Mouse (Mus musculus): ENCODE measurements around the gene Ddx5. TPM values are rescaled to one million over a fixed set of nuclear protein-coding genes. Genes with fewer than 3 reads are reported as not detected.
"Not testable (repeated sequence)": the region's sequence is repeated elsewhere in the genome, so short reads cannot be mapped to it uniquely, and the experiment has no call there.

Gene Ddx5
- polyA plus RNA-seq, 1 experiment from 2014 or later: 429 TPM

DNA sequence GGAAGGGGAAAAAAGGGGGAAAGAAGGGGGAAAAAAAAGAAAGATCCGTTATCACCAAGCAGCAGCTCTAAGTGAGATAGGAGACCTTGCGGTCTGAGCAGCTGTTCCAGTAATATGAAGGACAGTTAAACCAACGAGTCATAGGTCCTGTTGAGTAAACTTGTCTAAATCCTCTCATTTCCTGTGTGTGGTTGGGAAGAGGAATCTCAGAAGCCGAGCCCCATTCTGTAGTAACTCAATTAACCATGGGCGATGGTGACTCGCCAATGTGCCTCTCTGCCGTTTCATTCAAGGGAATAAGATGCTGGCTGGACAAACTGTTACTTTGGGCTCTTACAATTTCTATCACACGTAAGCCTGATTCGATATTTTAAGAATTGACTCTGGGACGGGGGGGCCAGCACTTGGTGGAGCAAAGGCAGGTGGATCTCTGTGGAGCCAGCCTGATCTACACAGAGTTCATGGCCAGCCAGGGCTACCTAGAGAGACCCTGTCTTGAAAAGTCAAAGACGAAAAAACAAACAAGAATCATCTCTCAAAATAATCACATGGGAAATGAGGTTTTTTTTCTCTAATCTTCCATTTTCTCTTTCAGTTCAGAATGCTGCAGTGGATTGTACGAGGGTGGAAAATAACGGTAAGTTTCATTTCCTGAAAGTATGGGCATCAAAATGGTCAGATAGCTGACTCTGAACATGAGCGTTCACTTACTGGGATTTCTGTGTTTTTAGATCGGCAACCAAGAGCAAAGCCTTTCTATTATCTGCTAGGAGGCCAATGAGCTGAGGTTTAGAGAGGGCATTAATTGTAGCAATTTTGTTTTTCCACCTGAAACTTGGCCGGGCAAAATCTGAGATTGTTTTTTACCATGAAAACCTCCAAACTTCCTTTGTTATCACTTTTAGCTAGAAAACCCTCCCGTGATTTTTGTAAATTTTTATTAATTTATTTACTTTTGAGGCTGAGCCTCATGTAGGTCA lies 37.7 kb downstream of the Ddx5 start, which contains the start of gene Milr1:
Milr1 (plus strand) TSS at position 188 of the 980 bp plus-strand sequence.
- DNase-seq (no peak), ATAC-seq (ENCODE audit: insufficient read depth) (no peak)
- 73% methylated on average over 17 of the region's 17 CpGs for WGBS
- no peaks in the 10 kb centered on the region for H3K36me3 ChIP-seq (ENCODE audit: insufficient read depth)
- no peak within 1 kb of the TSS for H3K4me3 ChIP-seq (ENCODE audit: low read depth, low read length)
- no peak for TF ChIP-seq CTCF (IDR thresholded peaks at IDR 0.05; ENCODE audit: low read depth)
- no peak within 1 kb of the TSS for H3K27ac ChIP-seq (ENCODE audit: low read depth)
- no peaks in the 10 kb centered on the region for H3K27me3 ChIP-seq (ENCODE audit: insufficient read depth, low read length)
- H3K4me1 ChIP-seq (ENCODE audit: insufficient read depth): no peaks in the 10 kb centered on the region
- H3K9ac ChIP-seq: no peak within 1 kb of the TSS
- no peak within 1 kb of the TSS for H3K4me2 ChIP-seq
- no peaks in the 10 kb centered on the region; the same call in 1 of the 2 replicates for H3K9me3 ChIP-seq (ENCODE audit: low read depth, low read length)

DNA sequence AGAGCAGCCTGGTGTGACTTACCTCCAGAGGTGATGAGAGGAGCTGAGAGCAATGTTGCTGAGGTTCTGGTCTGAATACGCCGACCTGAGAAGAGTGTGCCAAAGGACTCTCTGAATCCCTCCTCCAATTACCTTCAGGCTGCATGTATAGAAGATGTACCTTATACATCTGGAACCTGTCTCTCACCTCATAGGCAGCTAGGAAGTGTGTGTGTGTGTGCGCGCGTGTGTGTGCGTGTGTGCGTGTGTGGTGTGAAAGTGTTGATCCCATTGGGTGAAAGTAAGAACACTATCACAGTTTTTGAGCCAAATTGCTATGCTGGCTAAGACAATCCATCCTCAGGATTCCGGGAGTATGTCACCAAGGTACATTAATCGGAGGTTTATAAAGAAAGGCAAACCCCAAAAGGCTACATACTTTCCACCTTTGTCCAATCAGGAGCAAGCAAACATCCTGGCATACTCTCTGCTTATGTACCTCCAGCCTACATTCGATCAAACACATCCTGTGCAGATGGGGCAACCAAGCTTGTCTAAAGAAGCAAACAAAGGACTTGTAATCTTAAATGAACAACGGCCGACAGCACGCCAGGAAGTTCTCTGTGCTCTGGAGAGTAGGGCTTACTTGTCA lies 38.7 kb downstream of the Ddx5 start, which contains the start of gene Pecam1:
Pecam1 (minus strand) TSS at position 508 of the 631 bp plus-strand sequence.
- Histone ChIP-seq H3K27me3 (ENCODE audit: insufficient read depth, low read length) (no peaks in the 10 kb centered on the region), H3K4me1 (ENCODE audit: insufficient read depth) (no peaks in the 10 kb centered on the region), H3K36me3 (ENCODE audit: insufficient read depth) (no peaks in the 10 kb centered on the region), H3K4me3 (ENCODE audit: low read depth, low read length) (no peak within 1 kb of the TSS), H3K4me2 (no peak within 1 kb of the TSS), H3K9me3 (ENCODE audit: low read depth, low read length) (no peaks in the 10 kb centered on the region; the same call in 1 of the 2 replicates), H3K27ac (ENCODE audit: low read depth) (no peak within 1 kb of the TSS), H3K9ac (no peak within 1 kb of the TSS)
- no peak for DNase-seq
- WGBS: 67% methylated on average over 13 of the region's 13 CpGs
- no peak for ATAC-seq (ENCODE audit: insufficient read depth)
- no peak for TF ChIP-seq CTCF (IDR thresholded peaks at IDR 0.05; ENCODE audit: low read depth)

DNA sequence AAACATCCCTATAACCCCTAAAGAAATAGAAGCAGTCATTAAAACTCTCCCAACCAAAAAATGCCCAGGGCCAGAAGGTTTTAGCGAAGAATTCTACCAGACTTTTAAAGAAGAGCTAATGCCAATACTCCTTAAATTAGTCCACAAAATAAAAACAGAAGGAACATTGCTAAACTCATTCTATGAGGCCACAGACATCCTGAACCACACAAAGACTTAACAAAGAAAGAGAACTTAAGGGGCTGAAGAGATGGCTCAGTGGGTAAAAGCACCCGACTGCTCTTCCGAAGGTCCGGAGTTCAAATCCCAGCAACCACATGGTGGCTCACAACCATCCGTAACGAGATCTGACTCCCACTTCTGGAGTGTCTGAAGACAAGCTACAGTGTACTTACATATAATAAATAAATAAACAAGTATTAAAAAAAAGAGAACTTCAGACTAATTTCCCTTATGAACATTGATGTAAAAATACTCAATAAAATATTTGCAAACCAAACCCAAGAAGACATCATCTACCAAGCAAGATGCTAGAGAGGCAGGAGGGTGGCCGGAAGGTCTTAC lies 39.3 kb downstream of the Ddx5 start:
- not testable (repeated sequence) for ATAC-seq (ENCODE audit: insufficient read depth); H3K4me2 ChIP-seq; H3K27ac ChIP-seq (ENCODE audit: low read depth); H3K9me3 ChIP-seq (ENCODE audit: low read depth, low read length); DNase-seq; H3K4me3 ChIP-seq (ENCODE audit: low read depth, low read length); H3K9ac ChIP-seq; H3K27me3 ChIP-seq (ENCODE audit: insufficient read depth, low read length); H3K36me3 ChIP-seq (ENCODE audit: insufficient read depth); H3K4me1 ChIP-seq (ENCODE audit: insufficient read depth)
- WGBS: 88% methylated on average over 7 of the region's 7 CpGs

DNA sequence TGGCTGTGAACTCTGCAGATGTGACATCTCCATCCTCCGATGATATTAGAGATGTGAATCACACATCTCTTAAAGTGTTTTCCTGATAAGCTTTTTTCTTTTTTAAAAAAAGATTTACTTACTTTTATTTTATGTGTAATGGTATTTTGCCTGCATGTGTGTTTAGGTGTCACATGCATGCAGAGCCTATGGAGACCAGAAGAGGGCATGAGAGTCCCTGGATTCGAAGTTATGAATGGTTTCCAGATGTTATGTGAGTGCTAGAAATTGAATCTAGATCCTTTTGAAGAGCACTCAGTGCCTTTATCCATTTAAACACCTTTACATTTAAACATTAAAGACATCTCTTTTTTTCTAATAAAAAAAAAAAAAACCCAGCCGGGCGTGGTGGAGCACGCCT lies 44.0 kb downstream of the Ddx5 start:
- no peak overlapping the region for H3K4me2 ChIP-seq
- no peaks in the 10 kb centered on the region for H3K27me3 ChIP-seq (ENCODE audit: insufficient read depth, low read length)
- H3K4me1 ChIP-seq (ENCODE audit: insufficient read depth): no peaks in the 10 kb centered on the region
- peak; percentile 26; the same call in 1 of the 2 replicates for TF ChIP-seq CTCF (IDR thresholded peaks at IDR 0.05; ENCODE audit: low read depth)
- ATAC-seq (ENCODE audit: insufficient read depth) (no peak), DNase-seq (no peak)
- WGBS: 91% methylated on average over 5 of the region's 5 CpGs
- no peak overlapping the region for H3K4me3 ChIP-seq (ENCODE audit: low read depth, low read length)
- H3K9ac ChIP-seq: no peak overlapping the region
- no peaks in the 10 kb centered on the region; the same call in 1 of the 2 replicates for H3K9me3 ChIP-seq (ENCODE audit: low read depth, low read length)
- no peak overlapping the region for H3K27ac ChIP-seq (ENCODE audit: low read depth)
- H3K36me3 ChIP-seq (ENCODE audit: insufficient read depth): no peaks in the 10 kb centered on the region

DNA sequence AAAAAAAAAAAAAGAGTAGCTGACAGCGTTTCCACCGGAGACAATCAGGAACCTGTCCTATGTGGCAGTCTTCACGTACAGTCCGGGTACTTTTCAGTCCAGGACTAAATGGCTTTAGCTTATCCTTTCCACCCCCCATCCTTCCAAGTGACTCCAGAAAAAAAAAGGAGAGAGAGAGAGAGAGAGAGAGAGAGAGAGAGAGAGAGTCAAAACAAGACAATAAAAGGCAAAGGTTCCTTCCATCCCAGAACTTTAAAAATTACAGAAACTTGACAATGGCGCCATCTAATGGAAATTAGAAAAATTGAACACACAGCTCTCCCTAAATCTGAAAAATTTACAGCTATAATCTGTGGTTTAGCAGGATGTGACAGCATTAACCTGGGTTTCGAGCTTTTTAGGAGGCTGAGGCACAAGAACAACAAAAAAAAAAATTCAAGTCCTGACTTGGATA lies 46.6 kb downstream of the Ddx5 start:
- 43% methylated on average over 6 of the region's 6 CpGs for WGBS
- DNase-seq: peak; percentile 82
- TF ChIP-seq CTCF (IDR thresholded peaks at IDR 0.05; ENCODE audit: low read depth): peak; percentile 67

DNA sequence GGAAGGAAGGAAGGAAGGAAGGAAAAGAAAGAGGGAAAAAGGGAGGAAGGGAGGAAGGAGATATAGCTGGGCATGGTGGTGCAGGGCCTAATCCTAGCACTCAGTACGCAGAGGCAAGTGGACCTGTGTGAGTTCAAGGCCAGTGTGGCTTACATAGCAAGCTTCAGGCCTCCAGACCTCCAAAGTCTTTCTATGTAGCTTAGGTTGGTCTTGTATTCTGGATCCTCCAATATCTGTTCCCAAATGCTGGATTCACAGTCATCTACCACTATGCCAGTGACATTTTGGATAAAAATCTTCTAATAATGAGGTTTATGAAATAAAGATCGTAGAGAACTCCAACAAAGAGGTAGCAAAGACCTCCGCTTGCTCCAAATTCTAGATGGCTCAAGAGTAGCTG lies 47.2 kb downstream of the Ddx5 start:
- Histone ChIP-seq H3K4me1 (ENCODE audit: insufficient read depth) (no peaks in the 10 kb centered on the region), H3K27me3 (ENCODE audit: insufficient read depth, low read length) (no peaks in the 10 kb centered on the region), H3K9ac (no peak overlapping the region), H3K36me3 (ENCODE audit: insufficient read depth) (no peaks in the 10 kb centered on the region), H3K9me3 (ENCODE audit: low read depth, low read length) (no peaks in the 10 kb centered on the region), H3K4me2 (no peak overlapping the region), H3K4me3 (ENCODE audit: low read depth, low read length) (no peak overlapping the region), H3K27ac (ENCODE audit: low read depth) (no peak overlapping the region)
- ATAC-seq (ENCODE audit: insufficient read depth): no peak
- no peak for TF ChIP-seq CTCF (IDR thresholded peaks at IDR 0.05; ENCODE audit: low read depth)
- WGBS: 92% methylated on average over 3 of the region's 3 CpGs
- DNase-seq: no peak

More for the DNA sequence above, 46.6 kb downstream of the Ddx5 start:
- H3K9ac ChIP-seq: no peak overlapping the region
- no peak for ATAC-seq (ENCODE audit: insufficient read depth)
- no peak overlapping the region for H3K27ac ChIP-seq (ENCODE audit: low read depth)
- no peaks in the 10 kb centered on the region for H3K27me3 ChIP-seq (ENCODE audit: insufficient read depth, low read length)
- H3K4me1 ChIP-seq (ENCODE audit: insufficient read depth): no peaks in the 10 kb centered on the region
- H3K4me3 ChIP-seq (ENCODE audit: low read depth, low read length): no peak overlapping the region
- H3K36me3 ChIP-seq (ENCODE audit: insufficient read depth): no peaks in the 10 kb centered on the region
- no peak overlapping the region for H3K4me2 ChIP-seq
- no peaks in the 10 kb centered on the region; the same call in 1 of the 2 replicates for H3K9me3 ChIP-seq (ENCODE audit: low read depth, low read length)

All from lung, embryonic 14.5 days (tissue).